Mouse (Mus musculus): ENCODE measurements around the gene Efcc1.

The Efcc1 gene

GRCm38 (mm10) chr6:87744632-87745031 is 14.0 kb downstream of the Efcc1 start:
- peak; percentile 70 for DNase-seq

- peak; percentile 93 for DNase-seq
Measured at GRCm38 (mm10) chr6:87745301-87745700, 14.6 kb downstream of the Efcc1 start.

- peak; percentile 94 for DNase-seq
Measured at GRCm38 (mm10) chr6:87746059-87746458, 15.4 kb downstream of the Efcc1 start.

GRCm38 (mm10) chr6:87746849-87747248 is 16.2 kb downstream of the Efcc1 start:
- peak; percentile 98 for DNase-seq

GRCm38 (mm10) chr6:87748078-87748477 is 17.4 kb downstream of the Efcc1 start:
- DNase-seq, result peak; percentile 28

GRCm38 (mm10) chr6:87748531-87748930 is 17.9 kb downstream of the Efcc1 start:
- DNase-seq, result peak; percentile 88

- peak; percentile 82 for DNase-seq
Measured at GRCm38 (mm10) chr6:87750184-87750910, 19.7 kb downstream of the Efcc1 start.

- peak; percentile 84 for DNase-seq
Measured at GRCm38 (mm10) chr6:87751574-87751973, 20.9 kb downstream of the Efcc1 start.

GRCm38 (mm10) chr6:87755196-87755595 is 24.5 kb downstream of the Efcc1 start:
- DNase-seq, result peak; percentile 79

GRCm38 (mm10) chr6:87756896-87757295 is 26.2 kb downstream of the Efcc1 start:
- peak; percentile 85 for DNase-seq

- DNase-seq, result no peak
Measured at GRCm38 (mm10) chr6:87759404-87759803, 28.7 kb downstream of the Efcc1 start.

- DNase-seq, result peak; percentile 59
Measured at GRCm38 (mm10) chr6:87759850-87760249, 29.2 kb downstream of the Efcc1 start.

- DNase-seq, result peak; percentile 54
Measured at GRCm38 (mm10) chr6:87762161-87762560, 31.5 kb downstream of the Efcc1 start.

- DNase-seq, result peak; percentile 71
Measured at GRCm38 (mm10) chr6:87763376-87764280, 33.0 kb downstream of the Efcc1 start.

- DNase-seq, result peak; percentile 80
Measured at GRCm38 (mm10) chr6:87764296-87764695, 33.6 kb downstream of the Efcc1 start.

GRCm38 (mm10) chr6:87770626-87771025 is 40.0 kb downstream of the Efcc1 start:
- peak; percentile 76 for DNase-seq

- peak; percentile 21 for DNase-seq
Measured at GRCm38 (mm10) chr6:87774466-87774865, 43.8 kb downstream of the Efcc1 start.

GRCm38 (mm10) chr6:87774909-87775308 is 44.2 kb downstream of the Efcc1 start:
- DNase-seq, result peak; percentile 64

GRCm38 (mm10) chr6:87775588-87776245 is 45.0 kb downstream of the Efcc1 start:
- peak; percentile 58 for DNase-seq

GRCm38 (mm10) chr6:87776663-87777062 is 46.0 kb downstream of the Efcc1 start:
- DNase-seq, result peak; percentile 52

- DNase-seq, result peak; percentile 76
Measured at GRCm38 (mm10) chr6:87777842-87778241, 47.2 kb downstream of the Efcc1 start, which contains the start of gene Gp9. Gene Gp9, plus strand, starts transcription at chr6:87778072.

- DNase-seq, result peak; percentile 90
Measured at GRCm38 (mm10) chr6:87778294-87779173, 47.9 kb downstream of the Efcc1 start.

Measured in heart, adult 11 months (tissue).